Mouse (Mus musculus): ENCODE results near the gene Tceal8.
"Not testable (repeated sequence)": the region's sequence is repeated elsewhere in the genome, so short reads cannot be mapped to it uniquely, and the experiment has no call there.

DNA sequence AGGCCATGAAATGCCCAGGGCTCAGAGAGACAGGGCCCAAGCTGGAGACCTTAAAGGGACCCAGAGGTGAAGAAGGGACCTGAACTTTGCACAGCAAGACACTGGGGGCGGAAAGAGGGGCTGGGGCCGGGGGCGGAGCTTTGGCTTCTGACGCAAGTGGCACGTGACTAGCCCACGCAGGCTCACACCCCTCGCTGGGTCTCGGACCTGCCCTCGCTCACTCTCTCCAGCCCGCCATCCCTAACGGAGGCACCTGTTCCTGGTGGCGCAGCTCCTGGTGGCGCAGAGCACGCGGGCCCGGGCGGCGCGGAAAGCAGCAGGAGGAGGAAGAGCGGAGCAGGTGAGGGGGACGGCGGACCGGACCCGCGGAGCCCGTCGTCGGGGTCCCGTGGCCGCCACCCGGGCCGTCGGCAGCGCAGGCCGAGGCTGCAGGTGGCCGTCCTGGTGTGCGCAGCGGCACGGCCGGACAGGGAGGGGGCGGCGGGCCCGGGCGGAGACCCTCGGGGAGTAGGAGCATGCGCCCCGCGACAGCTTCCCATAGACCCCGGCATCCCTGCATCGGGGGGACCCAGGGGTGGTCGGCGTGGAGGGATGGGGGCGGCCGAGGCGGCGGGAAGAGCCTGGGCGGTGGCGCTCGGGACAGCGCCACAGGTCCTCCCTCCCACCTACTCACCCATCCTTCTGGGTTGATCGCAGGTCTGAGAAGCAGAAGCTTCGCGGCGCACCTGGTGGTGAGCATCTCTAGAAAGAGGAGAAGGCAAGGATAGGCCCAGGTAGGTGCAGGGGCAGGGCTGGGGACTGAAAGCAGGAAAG lies 33.1 kb downstream of the Tceal8 start, which contains the start of gene Bex4:
- not testable (repeated sequence) for TF ChIP-seq MYOD1 (IDR thresholded peaks at IDR 0.05; ENCODE audit: control insufficient read depth in 1 of 3, insufficient read length in 2 of 3, low read depth in 2 of 3); TCF12 (IDR thresholded peaks at IDR 0.05; ENCODE audit: insufficient read depth, poor library complexity, severe bottlenecking); CEBPB (IDR thresholded peaks at IDR 0.05; ENCODE audit: insufficient read depth, poor library complexity, severe bottlenecking); MAX (IDR thresholded peaks at IDR 0.05; ENCODE audit: low read depth); POLR2A (IDR thresholded peaks at IDR 0.05; ENCODE audit: insufficient read length, low read depth); TCF3 (IDR thresholded peaks at IDR 0.05; ENCODE audit: insufficient read length, low read depth); USF1 (IDR thresholded peaks at IDR 0.05; ENCODE audit: low read depth)
